Mouse (Mus musculus) heart, adult 2 months (tissue): Measurements from ENCODE around the gene Itk. TPM values are rescaled to one million over a fixed set of nuclear protein-coding genes. Genes with fewer than 3 reads are reported as not detected.

Experiments used
- DNase-seq, 2 experiments: peaks; one replicate each; pipeline ENCODE4 v3.0.0; 2021
- H3K27ac ChIP-seq: fragments of 200-600 bp; 2 replicates; pipeline ENCODE4 v1.8.1; 2022
- H3K27me3 ChIP-seq: fragments of 200-500 bp; 2 replicates; pipeline ENCODE4 v1.6.1; 2012; ENCODE audit warnings: mild to moderate bottlenecking, low read length, inconsistent platforms, mixed read lengths; ENCODE audit not compliant: control insufficient read depth, insufficient read depth
- H3K36me3 ChIP-seq: fragments of 200-500 bp; 2 replicates; pipeline ENCODE4 v1.6.1; 2012; ENCODE audit warnings: low read length, inconsistent platforms; ENCODE audit not compliant: control insufficient read depth, insufficient read depth
- H3K4me1 ChIP-seq: fragments of 200-500 bp; 2 replicates; pipeline ENCODE4 v1.6.1; 2011; ENCODE audit warnings: low read length; ENCODE audit not compliant: control insufficient read depth, insufficient read depth
- H3K4me3 ChIP-seq: fragments of 200-600 bp; 2 replicates; pipeline ENCODE4 v1.8.1; 2022
- H3K79me2 ChIP-seq: fragments of 200-500 bp; replicated peaks from 2 replicates; pipeline ENCODE4 v1.6.1; 2012; ENCODE audit warnings: mild to moderate bottlenecking, inconsistent platforms, low read length, moderate library complexity, mixed read lengths; ENCODE audit not compliant: control insufficient read depth, insufficient read depth
- H3K9ac ChIP-seq: fragments of 200-500 bp; 2 replicates; pipeline ENCODE4 v1.6.1; 2012; ENCODE audit warnings: low read depth, mild to moderate bottlenecking, control low read depth, inconsistent platforms, low read length, mixed read lengths
- CTCF ChIP-seq: fragments of 200-600 bp; IDR thresholded peaks from 2 replicates; pipeline ENCODE4 v1.8.1; 2022; ENCODE audit warnings: antibody characterized with exemption, mild to moderate bottlenecking, moderate library complexity
- EP300 ChIP-seq: fragments of 200-500 bp; IDR thresholded peaks from 2 replicates; pipeline ENCODE4 v1.6.1; 2011; ENCODE audit warnings: low read depth, low read length, control low read depth; ENCODE audit not compliant: insufficient read depth
- POLR2A ChIP-seq: fragments of 200-500 bp; IDR thresholded peaks from 2 replicates; pipeline ENCODE4 v1.6.1; 2011; ENCODE audit warnings: mild to moderate bottlenecking, low read depth, low read length, control low read depth; ENCODE audit not compliant: insufficient read depth
- WGBS: fragments of 180-500 bp; shearing (Covaris S2); methylation state at CpG from one replicate; pipeline ENCODE4 v1.1.7; 2018; 5-methylcytosine and 5-hydroxymethylcytosine counted together
- intact Hi-C: fragments of 180-260 bp; cut with DNase I; formaldehyde crosslinking; loops from one replicate; pipeline ENCODE4 v1.15.1; 2025
- polyA plus RNA-seq: library from polyadenylated mRNA; depleted of rRNA; stranded (reverse); fragments of >200 nt; gene quantifications from 2 replicates; pipeline ENCODE4 v1.2.3, GENCODE M21; 2012
- total RNA-seq, 2 experiments: library from RNA; stranded (reverse); gene quantifications; 2 replicates each; pipeline ENCODE4 v1.2.3; 2021

Itk gene
- total and polyA plus RNA-seq, 3 experiments: 0.26 to 0.51 (median 0.30) TPM

GRCm38 (mm10) chr11:46289022-46289421 lies 100.3 kb downstream of the Itk start:
- no peaks in the 10 kb centered on the region for H3K4me1 ChIP-seq
- 90% methylated on average over 4 of the region's 4 CpGs for WGBS

DNA sequence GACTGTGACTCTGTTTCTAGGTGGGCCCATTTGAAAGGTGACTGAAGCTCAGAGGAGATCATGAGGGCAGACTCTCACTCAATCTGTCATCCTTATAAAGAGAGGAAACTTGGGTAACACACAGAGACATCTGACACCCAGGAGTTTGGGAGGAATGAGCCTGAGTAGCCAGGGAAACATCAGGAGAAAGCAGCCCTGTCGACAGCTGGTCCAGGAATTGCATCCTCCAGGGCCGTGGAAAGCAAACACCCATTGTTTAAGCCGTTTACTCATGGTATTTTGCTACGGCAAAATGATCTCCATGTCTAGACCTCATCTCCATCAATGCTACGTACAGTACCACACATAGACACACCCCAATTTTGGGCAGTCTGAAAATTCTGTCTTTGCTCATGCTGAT lies 101.2 kb downstream of the Itk start:
- no peak overlapping the region for H3K9ac ChIP-seq
- intact Hi-C loops: no loop called here
- no peaks in the 10 kb centered on the region for H3K4me1 ChIP-seq
- no peaks in the 10 kb centered on the region for H3K79me2 ChIP-seq
- no peak overlapping the region for H3K4me3 ChIP-seq
- TF ChIP-seq POLR2A (no peak), EP300 (no peak), CTCF (no peak)
- H3K36me3 ChIP-seq: no peaks in the 10 kb centered on the region
- DNase-seq: no peak
- H3K27ac ChIP-seq: no peak overlapping the region
- 51% methylated on average over 5 of the region's 5 CpGs for WGBS
- H3K27me3 ChIP-seq: no peaks in the 10 kb centered on the region

More at GRCm38 (mm10) chr11:46289022-46289421, 100.3 kb downstream of the Itk start:
- H3K27ac ChIP-seq: no peak overlapping the region
- no peak overlapping the region for H3K4me3 ChIP-seq
- H3K9ac ChIP-seq: no peak overlapping the region
- H3K27me3 ChIP-seq: no peaks in the 10 kb centered on the region
- intact Hi-C loops: no loop called here
- H3K79me2 ChIP-seq: no peaks in the 10 kb centered on the region
- no peak for DNase-seq
- no peak for TF ChIP-seq CTCF
- no peak for TF ChIP-seq EP300
- TF ChIP-seq POLR2A: no peak
- H3K36me3 ChIP-seq: no peaks in the 10 kb centered on the region

- DNase-seq: no peak
Measured at GRCm38 (mm10) chr11:46286803-46287202, 102.5 kb downstream of the Itk start.

GRCm38 (mm10) chr11:46283800-46284199 lies 105.5 kb downstream of the Itk start:
- TF ChIP-seq CTCF (no peak), EP300 (no peak), POLR2A (no peak)
- no peaks in the 10 kb centered on the region for H3K36me3 ChIP-seq
- H3K4me3 ChIP-seq: no peak overlapping the region
- intact Hi-C loops: no loop called here
- no peaks in the 10 kb centered on the region for H3K79me2 ChIP-seq
- H3K9ac ChIP-seq: no peak overlapping the region
- no peak overlapping the region for H3K27ac ChIP-seq
- WGBS: 91% methylated on average over 6 of the region's 6 CpGs
- no peaks in the 10 kb centered on the region for H3K27me3 ChIP-seq
- no peaks in the 10 kb centered on the region for H3K4me1 ChIP-seq
- no peak for DNase-seq

More at GRCm38 (mm10) chr11:46286803-46287202, 102.5 kb downstream of the Itk start:
- Histone ChIP-seq H3K27me3 (no peaks in the 10 kb centered on the region), H3K4me3 (no peak overlapping the region), H3K27ac (no peak overlapping the region), H3K9ac (no peak overlapping the region), H3K4me1 (no peaks in the 10 kb centered on the region), H3K36me3 (no peaks in the 10 kb centered on the region), H3K79me2 (no peaks in the 10 kb centered on the region)
- no peak for TF ChIP-seq POLR2A
- intact Hi-C loops: no loop called here
- WGBS: 35% methylated on average over 6 of the region's 6 CpGs

GRCm38 (mm10) chr11:46282612-46283011 lies 106.7 kb downstream of the Itk start:
- no peak overlapping the region for H3K9ac ChIP-seq
- H3K36me3 ChIP-seq: no peaks in the 10 kb centered on the region; the same call in 1 of the 2 replicates
- H3K27ac ChIP-seq: no peak overlapping the region
- WGBS: 89% methylated on average over 5 of the region's 5 CpGs
- no peak for DNase-seq
- TF ChIP-seq EP300 (no peak), CTCF (no peak), POLR2A (no peak)
- no peaks in the 10 kb centered on the region for H3K27me3 ChIP-seq
- no peak overlapping the region for H3K4me3 ChIP-seq
- no peaks in the 10 kb centered on the region for H3K4me1 ChIP-seq
- no peaks in the 10 kb centered on the region for H3K79me2 ChIP-seq
- intact Hi-C loops: no loop called here

GRCm38 (mm10) chr11:46278709-46279108 lies 110.6 kb downstream of the Itk start:
- intact Hi-C loops: no loop called here
- H3K27ac ChIP-seq: no peak overlapping the region; the same call in 1 of the 2 replicates
- H3K79me2 ChIP-seq: no peaks in the 10 kb centered on the region
- 92% methylated on average over 12 of the region's 12 CpGs for WGBS
- DNase-seq: no peak
- peaks cover 4% of the 10 kb centered on the region; the same call in 1 of the 2 replicates for H3K4me1 ChIP-seq
- TF ChIP-seq CTCF (no peak), EP300 (no peak), POLR2A (no peak)
- no peak overlapping the region for H3K4me3 ChIP-seq
- no peaks in the 10 kb centered on the region; the same call in 1 of the 2 replicates for H3K36me3 ChIP-seq
- no peak overlapping the region for H3K9ac ChIP-seq
- no peaks in the 10 kb centered on the region for H3K27me3 ChIP-seq
